7 mouse cellular contexts compared by ENCODE assay signal in the genomic region with DNA sequence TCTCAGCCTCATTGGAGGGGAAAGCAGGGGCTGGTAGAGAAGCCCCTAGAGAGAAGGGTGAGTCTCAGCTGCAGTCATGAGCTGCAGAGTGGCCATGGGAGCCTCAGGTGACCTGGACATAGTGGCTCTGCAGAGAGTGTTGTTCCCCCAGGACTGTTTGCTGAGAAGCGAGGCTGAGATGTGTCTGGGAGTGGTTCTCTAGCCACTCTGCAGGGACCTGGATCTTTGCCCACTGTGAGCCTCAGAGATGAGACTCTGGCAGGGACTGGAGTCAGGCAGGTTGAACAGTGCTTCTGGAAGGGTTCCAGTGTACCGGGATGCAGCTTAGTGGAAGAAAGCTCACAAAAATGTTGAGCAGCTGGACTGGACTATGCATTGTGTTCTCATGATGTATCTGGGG.
DNase-seq lines count a peak whose midpoint lies in the region.

No protein-coding gene starts in this region.

- DNase-seq in kidney, postnatal 36 days = peak; percentile 6 to 7
- DNase-seq in kidney, adult 11 months = no peak
- peak; percentile 58 for DNase-seq in MN1 (ENCODE audit: low spot score)
- DNase-seq in adrenal gland, postnatal 14 days = peak; percentile 51
- peak; percentile 88 to 89 for DNase-seq in cerebellum, postnatal 10 days
- no peak for DNase-seq in ovary, postnatal 36 days (ENCODE audit: low spot score)
- no peak for DNase-seq in right cerebral cortex, postnatal 4 days

Comparison
In these comparisons a context has a peak if more than half of its experiments do, and no peak if none do; other contexts are left out.
1. DNase-seq: peak in kidney, postnatal 36 days (2 of 2), MN1 (single experiment), adrenal gland, postnatal 14 days (single experiment) and cerebellum, postnatal 10 days (2 of 2); none in kidney, adult 11 months (single experiment), ovary, postnatal 36 days (single experiment) and right cerebral cortex, postnatal 4 days (single experiment).